Mouse (Mus musculus): ENCODE measurements around the gene Hspa12a.

GRCm38 (mm10) chr19:58762316-58762715, 181.1 kb downstream of the Hspa12a start:
- TF ChIP-seq POLR2A (IDR thresholded peaks at IDR 0.05; ENCODE audit: low read depth, low read length) (no peak), CTCF (conservative IDR thresholded peaks at IDR 0.05; ENCODE audit: insufficient read depth, insufficient read length, low read depth, low read length) (no peak)

Data from kidney, adult 2 months (tissue).